Mouse (Mus musculus): ENCODE data around the gene Gjd3.

GRCm38 (mm10) chr11:98983551-98983950 lies 735 bp upstream of the Gjd3 start:
- TF ChIP-seq CTCF (IDR thresholded peaks at IDR 0.05; ENCODE audit: borderline replicate concordance, insufficient read depth, low read length) (no peak), POLR2A (IDR thresholded peaks at IDR 0.05; ENCODE audit: low read depth, low read length) (no peak)

All from embryonic fibroblast, embryonic 13.5 days (primary cell).